Mouse (Mus musculus) naive thymus-derived CD4-positive, alpha-beta T cell, adult 2 months (primary cell): ENCODE data around the gene Nedd9.
A peak's percentile ranks its signal among the peaks of the same experiment; 100 is the strongest.

Experiments used
- DNase-seq: peaks from one replicate; pipeline ENCODE4 v3.0.0-alpha.2; 2011; ENCODE audit warnings: low read depth

The Nedd9 gene

GRCm38 (mm10) chr13:41410191-41411074 lies 76.7 kb downstream of the Nedd9 start:
- no peak for DNase-seq

DNA sequence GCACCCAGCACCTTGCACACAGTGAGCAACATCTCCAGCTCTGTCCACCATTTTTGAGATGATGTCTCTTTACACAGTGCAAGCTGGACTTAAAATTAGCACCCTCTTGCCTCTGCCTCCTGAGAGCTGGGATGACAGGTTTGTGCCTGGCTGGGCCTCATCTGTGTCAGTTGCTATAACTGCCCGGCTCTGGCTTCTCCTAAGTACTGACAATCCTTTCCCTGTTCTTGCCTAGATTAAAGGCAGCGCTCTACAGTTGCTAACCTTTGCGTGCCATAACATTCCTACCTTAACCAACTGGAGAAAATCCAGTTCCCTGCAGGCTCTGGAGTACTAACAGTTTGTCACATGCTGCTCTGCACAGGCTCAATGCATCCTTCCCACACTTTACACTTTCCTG lies 77.9 kb downstream of the Nedd9 start:
- DNase-seq, result no peak

DNA sequence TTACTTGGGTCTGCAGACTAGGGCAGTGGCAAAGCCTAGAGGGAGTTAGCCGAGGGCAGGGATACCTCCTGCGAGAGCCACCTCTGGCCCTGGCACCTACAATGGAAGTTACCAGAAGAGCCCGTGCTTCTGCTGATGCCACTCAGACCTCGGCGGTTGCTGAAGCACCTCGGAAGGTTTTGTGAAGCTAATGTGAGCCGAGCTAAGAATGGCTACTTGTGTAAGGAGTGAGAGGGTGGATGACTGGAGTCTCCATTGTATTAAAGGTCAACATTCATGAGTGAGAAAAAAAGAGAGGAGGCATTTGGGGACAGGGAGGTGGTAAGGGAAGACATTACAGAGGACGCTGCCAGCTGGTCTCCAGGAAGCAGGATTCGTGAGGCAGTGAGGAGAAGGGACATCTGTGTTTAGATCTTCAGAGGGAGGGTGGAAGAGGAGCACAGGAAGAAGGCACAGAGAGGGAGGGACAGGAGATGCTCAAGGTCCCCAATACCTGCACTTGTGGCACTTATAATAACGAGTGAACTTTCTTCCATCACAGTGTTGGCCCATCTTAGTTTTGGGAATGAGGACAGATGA lies 78.7 kb downstream of the Nedd9 start:
- DNase-seq, result no peak

DNA sequence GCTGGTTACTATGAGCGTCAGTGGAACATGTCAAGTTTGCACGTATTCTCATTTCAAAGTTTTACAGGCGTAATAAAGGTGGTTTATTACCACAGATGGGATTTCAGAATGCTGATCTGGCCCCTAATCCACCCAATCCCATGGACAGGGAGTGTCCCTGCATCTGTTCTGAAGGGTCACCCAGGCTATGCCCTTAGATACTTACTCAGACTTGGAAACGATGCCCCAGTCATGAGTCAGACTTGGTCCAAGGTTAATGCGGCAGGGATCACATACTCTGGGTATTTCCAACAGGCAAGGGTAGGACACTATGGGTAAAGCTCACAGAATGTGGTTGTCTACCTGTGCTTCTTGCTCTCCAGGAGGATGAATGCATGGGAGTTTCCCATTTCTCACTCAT lies 82.2 kb downstream of the Nedd9 start:
- no peak for DNase-seq

GRCm38 (mm10) chr13:41403838-41404237 lies 83.3 kb downstream of the Nedd9 start:
- no peak for DNase-seq

DNA sequence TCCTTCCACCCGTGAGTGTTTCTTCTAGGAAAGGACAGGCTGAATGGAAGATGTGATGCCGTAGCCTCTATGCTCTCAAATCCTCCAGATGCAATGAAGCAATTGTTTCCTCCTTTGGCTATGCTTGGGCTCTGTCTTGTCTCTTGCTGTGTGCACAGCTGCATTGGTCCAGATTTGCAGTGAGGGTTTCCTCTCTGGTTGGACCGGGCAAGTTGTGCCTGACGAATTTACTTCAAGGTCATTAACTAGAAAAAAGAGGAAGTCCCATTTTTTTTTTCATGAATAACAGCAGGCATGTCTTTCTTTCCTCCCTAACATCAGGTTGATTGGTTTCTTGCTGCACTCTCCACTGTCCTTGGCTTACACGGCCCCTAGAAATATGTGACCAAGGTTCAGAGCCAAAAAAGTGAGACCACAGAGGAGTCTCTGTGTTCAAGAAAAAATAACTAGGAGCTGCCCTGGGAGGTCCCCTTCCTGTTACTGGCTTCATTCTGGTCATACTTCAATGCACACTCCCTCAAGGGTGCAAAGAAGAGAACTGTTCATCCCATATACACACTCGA lies 84.6 kb downstream of the Nedd9 start:
- no peak for DNase-seq

- DNase-seq, result no peak
Observed at GRCm38 (mm10) chr13:41401775-41402174, 85.4 kb downstream of the Nedd9 start.

DNA sequence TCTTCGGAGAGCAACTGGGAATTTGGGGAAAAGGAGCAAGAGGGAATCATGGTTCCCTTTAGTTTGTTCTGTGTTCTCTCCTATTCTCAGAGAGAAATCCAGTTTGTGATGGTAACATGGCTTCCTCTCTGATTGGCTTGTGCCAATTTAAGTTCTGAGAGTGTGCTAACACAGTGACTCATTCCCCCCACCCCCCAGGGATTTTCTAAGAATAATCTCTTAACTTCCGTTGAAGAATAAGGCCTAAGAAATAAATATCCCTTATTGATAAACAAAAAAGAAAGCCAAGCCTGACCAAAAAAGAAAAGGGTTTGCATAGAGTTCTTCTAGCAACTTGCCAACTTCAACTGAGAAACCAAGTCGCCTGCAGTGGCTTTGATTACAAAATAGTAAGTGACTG lies 86.9 kb downstream of the Nedd9 start:
- no peak for DNase-seq

DNA sequence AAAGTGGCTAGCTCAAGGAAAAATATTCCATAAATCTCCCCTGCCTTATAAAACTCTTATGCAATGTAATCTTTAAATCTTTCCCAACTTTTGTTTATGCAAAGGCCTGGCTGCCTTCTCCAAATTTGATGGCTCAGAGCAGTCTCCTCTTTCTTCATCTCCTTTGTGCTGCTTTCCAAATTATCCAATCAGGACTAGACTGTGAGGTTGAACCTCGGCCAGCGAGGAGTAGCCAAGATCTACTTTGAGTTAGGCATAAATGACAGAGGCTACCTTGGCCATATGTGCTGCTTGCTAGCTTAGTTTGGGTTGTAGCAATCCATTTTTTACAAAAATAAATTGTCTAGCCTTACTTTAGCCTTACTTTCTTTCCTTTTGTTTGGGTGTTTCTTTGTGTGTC lies 95.0 kb downstream of the Nedd9 start:
- DNase-seq, result no peak

DNA sequence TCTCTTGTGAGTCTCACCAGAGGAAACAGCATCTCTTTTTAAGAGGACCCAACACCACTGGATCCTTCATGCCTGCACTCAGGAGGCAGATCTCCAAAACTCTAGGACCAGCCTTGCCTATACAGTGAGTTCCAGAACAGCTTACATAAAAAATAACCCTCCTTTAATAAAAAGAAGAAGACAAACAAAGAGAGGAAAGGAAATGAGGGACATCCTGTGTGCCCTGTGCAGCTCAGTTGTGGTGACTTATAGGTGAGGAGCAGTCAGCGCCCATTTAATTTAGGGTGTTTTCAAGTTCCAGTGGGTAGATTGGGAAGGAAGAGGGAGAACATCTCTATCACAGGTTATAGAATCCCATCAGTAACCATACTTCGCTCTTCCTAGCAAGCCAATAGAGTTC lies 96.5 kb downstream of the Nedd9 start:
- no peak for DNase-seq

- DNase-seq, result no peak
Observed at GRCm38 (mm10) chr13:41386581-41386980, 100.6 kb downstream of the Nedd9 start.

- DNase-seq, result no peak
Observed at GRCm38 (mm10) chr13:41384896-41385295, 102.3 kb downstream of the Nedd9 start.

DNA sequence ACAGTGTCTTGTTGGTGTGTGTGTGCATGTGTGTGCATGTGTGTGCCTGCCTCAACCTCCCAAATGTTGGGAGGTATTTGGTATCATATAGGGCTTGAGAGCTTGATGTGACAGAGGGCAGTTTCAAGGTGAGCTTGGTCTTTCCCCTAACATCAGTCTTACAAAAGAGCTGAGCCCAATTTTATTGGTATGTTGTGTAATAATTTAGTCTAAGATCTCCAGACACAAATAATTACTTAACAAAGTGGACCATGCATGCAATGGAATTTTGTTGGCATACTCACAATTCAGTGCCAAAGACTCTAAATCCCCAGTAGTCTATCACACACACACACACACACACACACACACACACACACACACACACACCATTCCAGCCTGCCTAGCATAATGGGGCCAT lies 104.5 kb downstream of the Nedd9 start:
- DNase-seq, result no peak

GRCm38 (mm10) chr13:41381806-41382546 lies 105.2 kb downstream of the Nedd9 start:
- DNase-seq, result no peak

- DNase-seq, result peak; percentile 83
Observed at GRCm38 (mm10) chr13:41381041-41381805, 105.9 kb downstream of the Nedd9 start.

DNA sequence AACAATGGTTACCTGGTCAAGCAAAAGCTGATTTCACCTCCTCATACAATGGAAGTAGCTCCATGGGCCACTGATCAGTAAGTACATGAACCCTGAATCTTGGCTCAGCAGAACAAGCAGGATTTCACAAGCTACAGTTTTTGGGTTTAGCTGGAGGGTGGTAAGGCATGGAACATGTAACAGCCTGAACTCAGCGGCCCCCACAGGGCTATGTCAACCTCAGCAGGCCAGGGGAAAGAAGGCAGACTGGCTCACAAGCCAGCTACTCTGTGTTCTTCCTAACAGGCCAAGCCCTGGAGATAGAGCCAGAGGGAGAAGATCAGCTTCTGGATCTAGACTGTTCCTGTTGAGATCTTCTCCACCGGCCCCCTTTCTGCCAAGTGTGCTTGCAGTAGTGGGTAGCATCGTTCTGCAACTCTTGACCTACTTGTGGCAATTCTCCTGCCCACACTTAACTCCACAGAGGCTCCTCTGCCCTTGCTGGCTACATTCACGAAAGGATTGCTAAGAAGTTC lies 107.2 kb downstream of the Nedd9 start:
- no peak for DNase-seq

GRCm38 (mm10) chr13:41378462-41378861 lies 108.7 kb downstream of the Nedd9 start:
- no peak for DNase-seq

- DNase-seq, result no peak
Observed at GRCm38 (mm10) chr13:41377856-41378255, 109.3 kb downstream of the Nedd9 start.

DNA sequence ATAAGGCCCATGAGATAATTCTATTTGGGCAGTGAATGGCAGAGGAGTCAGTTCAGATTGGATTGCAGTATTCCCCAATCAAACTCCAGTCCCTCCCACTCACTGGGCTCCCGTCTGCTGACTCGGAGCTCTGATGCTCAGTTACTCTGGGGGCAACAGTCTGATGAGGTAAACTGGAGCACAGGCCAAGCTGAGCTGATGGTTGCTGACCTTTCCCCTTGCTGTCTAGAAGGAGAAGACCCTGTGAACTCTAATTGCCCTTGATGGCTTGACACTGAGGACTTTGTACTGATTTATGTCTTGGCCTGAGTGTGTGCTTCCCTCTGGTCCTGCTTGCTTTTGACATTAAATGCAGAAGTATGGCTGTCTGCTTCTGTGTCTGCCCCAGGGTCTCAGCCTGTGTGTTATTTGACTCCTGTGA lies 110.1 kb downstream of the Nedd9 start:
- no peak for DNase-seq

GRCm38 (mm10) chr13:41376111-41376510 lies 111.1 kb downstream of the Nedd9 start:
- DNase-seq, result no peak

DNA sequence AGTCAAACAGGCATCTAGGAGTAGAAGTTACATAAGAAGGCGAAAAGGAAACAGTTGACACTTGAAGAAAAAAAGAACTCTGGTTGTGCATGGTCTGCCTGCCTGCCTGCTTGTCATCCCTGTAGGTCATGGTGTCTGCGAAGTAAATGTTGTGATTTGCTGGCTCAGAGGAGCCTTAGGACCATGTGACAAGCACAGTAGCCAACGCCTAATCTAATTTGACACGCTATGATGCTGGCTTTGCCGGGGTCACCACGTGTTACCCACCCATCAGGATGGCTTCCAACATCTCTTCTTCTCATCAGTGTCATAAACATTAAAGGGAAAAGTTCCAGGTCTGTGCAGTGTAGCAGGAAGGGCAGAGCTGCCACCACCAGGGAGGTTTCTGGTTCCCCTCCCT lies 111.5 kb downstream of the Nedd9 start:
- no peak for DNase-seq

DNA sequence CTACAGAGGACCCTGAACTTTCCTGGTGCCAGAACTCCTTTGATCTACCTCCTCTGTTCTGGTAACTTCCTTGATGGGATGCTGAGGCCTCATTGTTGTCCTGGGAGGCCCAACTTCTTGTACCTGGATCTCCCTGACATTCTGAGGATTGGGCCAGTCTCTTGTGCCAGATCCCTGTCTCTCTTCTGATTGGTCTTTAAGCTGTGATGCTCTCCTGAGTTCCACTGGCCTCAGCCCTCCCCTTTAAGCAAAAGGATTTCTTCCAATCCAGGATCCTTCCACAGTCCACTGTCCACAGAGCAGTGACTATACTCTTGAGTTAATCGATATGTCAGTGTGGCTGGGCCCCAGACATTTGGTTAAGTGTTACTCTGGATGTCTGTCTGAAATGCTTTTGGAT lies 112.3 kb downstream of the Nedd9 start:
- DNase-seq, result no peak
